Comparison of ENCODE assay signal across 8 mouse cellular contexts in genomic region chr4:141076761-141077506, GRCm38 (mm10). TPM values are rescaled to one million over a fixed set of nuclear protein-coding genes. Genes with fewer than 3 reads are reported as not detected.
DNase-seq lines count a peak whose midpoint lies in the region; ATAC-seq lines count a peak whose summit lies in the region.

No protein-coding gene starts in this region.

- peak overlapping the region; percentile 99 for H3K4me2 ChIP-seq in forebrain, embryonic 12.5 days
- H3K4me2 ChIP-seq in midbrain, embryonic 11.5 days = peak overlapping the region; percentile 95

- no peaks in the 10 kb centered on the region for H3K27me3 ChIP-seq in forebrain, embryonic 12.5 days
- H3K27me3 ChIP-seq in limb, embryonic 10.5 days (ENCODE audit: low read depth, poor library complexity, severe bottlenecking) = no peaks in the 10 kb centered on the region
- H3K27me3 ChIP-seq in midbrain, embryonic 11.5 days (ENCODE audit: control insufficient read depth, insufficient read depth, low read length) = no peaks in the 10 kb centered on the region

- WGBS in forebrain, embryonic 12.5 days = 85% methylated on average over 17 of the region's 17 CpGs
- WGBS in limb, embryonic 10.5 days = 85% methylated on average over 17 of the region's 17 CpGs
- 81% methylated on average over 17 of the region's 17 CpGs for WGBS in midbrain, embryonic 11.5 days

- no peak for ATAC-seq in forebrain, embryonic 12.5 days (ENCODE audit: low FRiP score)
- no peak for ATAC-seq in midbrain, embryonic 11.5 days (ENCODE audit: low FRiP score)

- peak overlapping the region; percentile 96 for H3K4me3 ChIP-seq in forebrain, embryonic 12.5 days (replicated peaks)
- H3K4me3 ChIP-seq in limb, embryonic 10.5 days = peak overlapping the region; percentile 81
- peak overlapping the region; percentile 89 for H3K4me3 ChIP-seq in midbrain, embryonic 11.5 days (ENCODE audit: low read depth, low read length)

- peaks cover 31% of the 10 kb centered on the region for H3K36me3 ChIP-seq in forebrain, embryonic 12.5 days (replicated peaks)
- peaks cover 43% of the 10 kb centered on the region for H3K36me3 ChIP-seq in limb, embryonic 10.5 days
- peaks cover 5% of the 10 kb centered on the region; the same call in 1 of the 2 replicates for H3K36me3 ChIP-seq in midbrain, embryonic 11.5 days (ENCODE audit: control insufficient read depth, insufficient read depth, low read length)

- H3K4me1 ChIP-seq in forebrain, embryonic 12.5 days = peaks cover 16% of the 10 kb centered on the region
- H3K4me1 ChIP-seq in limb, embryonic 10.5 days = peaks cover 23% of the 10 kb centered on the region
- H3K4me1 ChIP-seq in midbrain, embryonic 11.5 days (ENCODE audit: control insufficient read depth, insufficient read depth, low read length) = peaks cover 11% of the 10 kb centered on the region

- peak; percentile 44 to 50 for DNase-seq in lung, adult 18-20 months
- no peak for DNase-seq in lung, postnatal 10 days
- DNase-seq in limb, embryonic 10.5 days (ENCODE audit: low spot score) = no peak
- DNase-seq in midbrain, embryonic 11.5 days (ENCODE audit: low spot score, missing footprints) = no peak
- no peak for DNase-seq in embryo, embryonic 11 days
- DNase-seq in frontal cortex, postnatal 25 days (ENCODE audit: low spot score in 2 of 2) = no peak
- no peak for DNase-seq in ovary, postnatal 14 days (ENCODE audit: low spot score)

- peak overlapping the region; percentile 93 for H3K9ac ChIP-seq in forebrain, embryonic 12.5 days
- peak overlapping the region; percentile 84 for H3K9ac ChIP-seq in midbrain, embryonic 11.5 days (ENCODE audit: low read length)

- no peak overlapping the region for H3K27ac ChIP-seq in forebrain, embryonic 12.5 days
- H3K27ac ChIP-seq in limb, embryonic 10.5 days = peak overlapping the region; percentile 17; the same call in 1 of the 2 replicates
- H3K27ac ChIP-seq in midbrain, embryonic 11.5 days (ENCODE audit: low read depth, low read length) = no peak overlapping the region

- H3K9me3 ChIP-seq in forebrain, embryonic 12.5 days = no peaks in the 10 kb centered on the region
- H3K9me3 ChIP-seq in limb, embryonic 10.5 days (replicated peaks) = no peaks in the 10 kb centered on the region
- no peaks in the 10 kb centered on the region for H3K9me3 ChIP-seq in midbrain, embryonic 11.5 days (ENCODE audit: control insufficient read depth, low read length)

RNA-seq across cellular contexts. Expression of gene Necap2, which starts 1.2 kb away (rescaled TPM):
- polyA plus RNA-seq in forebrain, embryonic 12.5 days (2016; fragmentation: Nextera tagmentation; extraction: Ambion mirVana) = 52.7 and 56.8 TPM in 2 replicates
- 67.9 and 82.8 TPM in 2 replicates for polyA plus RNA-seq in limb, embryonic 10.5 days (2016; fragmentation: Nextera tagmentation; extraction: Ambion mirVana)
- 40.0 and 43.5 TPM in 2 replicates for polyA plus RNA-seq in midbrain, embryonic 11.5 days (2014; fragmentation: Nextera tagmentation; extraction: Ambion mirVana)

RNA-seq across cellular contexts. Expression of gene Spata21, which starts 11.2 kb away (rescaled TPM):
- 0.26 TPM in 1 of 2 replicates, not detected in the other for polyA plus RNA-seq in forebrain, embryonic 12.5 days (2016; fragmentation: Nextera tagmentation; extraction: Ambion mirVana)
- polyA plus RNA-seq in limb, embryonic 10.5 days (2016; fragmentation: Nextera tagmentation; extraction: Ambion mirVana) = 0.18 TPM in 1 of 2 replicates, not detected in the other
- not detected in 2 replicates for polyA plus RNA-seq in midbrain, embryonic 11.5 days (2014; fragmentation: Nextera tagmentation; extraction: Ambion mirVana)

RNA-seq across cellular contexts. Expression of gene Crocc, which starts 16.6 kb away (rescaled TPM):
- 15.4 and 17.4 TPM in 2 replicates for polyA plus RNA-seq in forebrain, embryonic 12.5 days (2016; fragmentation: Nextera tagmentation; extraction: Ambion mirVana)
- 10.6 and 11.4 TPM in 2 replicates for polyA plus RNA-seq in limb, embryonic 10.5 days (2016; fragmentation: Nextera tagmentation; extraction: Ambion mirVana)
- polyA plus RNA-seq in midbrain, embryonic 11.5 days (2014; fragmentation: Nextera tagmentation; extraction: Ambion mirVana) = 6.3 and 8.3 TPM in 2 replicates

Comparison
In these comparisons a context has a peak if more than half of its experiments do, and no peak if none do; other contexts are left out.
1. DNase-seq: peak in lung, adult 18-20 months (2 of 2); none in lung, postnatal 10 days (single experiment), limb, embryonic 10.5 days (single experiment), midbrain, embryonic 11.5 days (single experiment), embryo, embryonic 11 days (single experiment), frontal cortex, postnatal 25 days (0 of 2) and ovary, postnatal 14 days (single experiment).
2. Peak in every context shown above with its lines, with median percentiles within 50 percentile points of each other: H3K4me3 ChIP-seq.